Mouse (Mus musculus) heart, adult 2 months (tissue): ENCODE data around the gene Btnl4. TPM values are rescaled to one million over a fixed set of nuclear protein-coding genes. Genes with fewer than 3 reads are reported as not detected.

ENCODE experiments used
- DNase-seq, 2 experiments: peaks; one replicate each; pipeline ENCODE4 v3.0.0; 2021
- H3K27ac ChIP-seq: fragments of 200-600 bp; 2 replicates; pipeline ENCODE4 v1.8.1; 2022
- H3K27me3 ChIP-seq: fragments of 200-500 bp; 2 replicates; pipeline ENCODE4 v1.6.1; 2012; ENCODE audit warnings: mild to moderate bottlenecking, low read length, inconsistent platforms, mixed read lengths; ENCODE audit not compliant: control insufficient read depth, insufficient read depth
- H3K36me3 ChIP-seq: fragments of 200-500 bp; 2 replicates; pipeline ENCODE4 v1.6.1; 2012; ENCODE audit warnings: low read length, inconsistent platforms; ENCODE audit not compliant: control insufficient read depth, insufficient read depth
- H3K4me1 ChIP-seq: fragments of 200-500 bp; 2 replicates; pipeline ENCODE4 v1.6.1; 2011; ENCODE audit warnings: low read length; ENCODE audit not compliant: control insufficient read depth, insufficient read depth
- H3K4me3 ChIP-seq: fragments of 200-600 bp; 2 replicates; pipeline ENCODE4 v1.8.1; 2022
- H3K79me2 ChIP-seq: fragments of 200-500 bp; replicated peaks from 2 replicates; pipeline ENCODE4 v1.6.1; 2012; ENCODE audit warnings: mild to moderate bottlenecking, inconsistent platforms, low read length, moderate library complexity, mixed read lengths; ENCODE audit not compliant: control insufficient read depth, insufficient read depth
- H3K9ac ChIP-seq: fragments of 200-500 bp; 2 replicates; pipeline ENCODE4 v1.6.1; 2012; ENCODE audit warnings: low read depth, mild to moderate bottlenecking, control low read depth, inconsistent platforms, low read length, mixed read lengths
- CTCF ChIP-seq: fragments of 200-600 bp; IDR thresholded peaks from 2 replicates; pipeline ENCODE4 v1.8.1; 2022; ENCODE audit warnings: antibody characterized with exemption, mild to moderate bottlenecking, moderate library complexity
- EP300 ChIP-seq: fragments of 200-500 bp; IDR thresholded peaks from 2 replicates; pipeline ENCODE4 v1.6.1; 2011; ENCODE audit warnings: low read depth, low read length, control low read depth; ENCODE audit not compliant: insufficient read depth
- POLR2A ChIP-seq: fragments of 200-500 bp; IDR thresholded peaks from 2 replicates; pipeline ENCODE4 v1.6.1; 2011; ENCODE audit warnings: mild to moderate bottlenecking, low read depth, low read length, control low read depth; ENCODE audit not compliant: insufficient read depth
- WGBS: fragments of 180-500 bp; shearing (Covaris S2); methylation state at CpG from one replicate; pipeline ENCODE4 v1.1.7; 2018; 5-methylcytosine and 5-hydroxymethylcytosine counted together
- intact Hi-C: fragments of 180-260 bp; cut with DNase I; formaldehyde crosslinking; loops from one replicate; pipeline ENCODE4 v1.15.1; 2025
- polyA plus RNA-seq: library from polyadenylated mRNA; depleted of rRNA; stranded (reverse); fragments of >200 nt; gene quantifications from 2 replicates; pipeline ENCODE4 v1.2.3, GENCODE M21; 2012; rRNA removed
- total RNA-seq, 2 experiments: library from RNA; stranded (reverse); gene quantifications; 2 replicates each; pipeline ENCODE4 v1.2.3; 2021

Btnl4 gene
- total and polyA plus RNA-seq, 3 experiments = not detected

- Histone ChIP-seq H3K4me1 (no peaks in the 10 kb centered on the region), H3K36me3 (no peaks in the 10 kb centered on the region), H3K27me3 (peaks cover 1% of the 10 kb centered on the region; the same call in 1 of the 2 replicates), H3K4me3 (no peak overlapping the region), H3K9ac (no peak overlapping the region), H3K79me2 (no peaks in the 10 kb centered on the region), H3K27ac (no peak overlapping the region)
- intact Hi-C loops = no loop called here
- TF ChIP-seq CTCF (no peak), EP300 (no peak), POLR2A (no peak)
- DNase-seq = no peak
- WGBS = 61% methylated on average over 7 of the region's 7 CpGs
These were observed 57.1 kb downstream of the Btnl4 start for GRCm38 (mm10) chr17:34420014-34420413.

Other genes with a start within 250 kb of the Btnl4 start
- 1 to 10 TPM in 1 of 2 experiments, under 1 TPM in 1; 0.55 to 1.0 TPM for gene H2-Ob, start 238.4 kb downstream of the Btnl4 start, total RNA-seq
- gene H2-Ob, start 238.4 kb downstream of the Btnl4 start, polyA plus RNA-seq = 3.5 and 6.2 TPM in 2 replicates
- gene H2-Ab1, start 219.6 kb downstream of the Btnl4 start, total RNA-seq = 10 to 100 TPM; 21.1 to 25.7 TPM
- gene H2-Ab1, start 219.6 kb downstream of the Btnl4 start, polyA plus RNA-seq = 114 and 190 TPM in 2 replicates
- gene H2-Aa, start 189.5 kb downstream of the Btnl4 start, total RNA-seq = 10 to 100 TPM; 26.8 to 38.4 TPM
- gene H2-Aa, start 189.5 kb downstream of the Btnl4 start, polyA plus RNA-seq = 99.0 and 141 TPM in 2 replicates
- 10 to 100 TPM; 28.9 to 36.5 TPM for gene H2-Eb1, start 171.5 kb downstream of the Btnl4 start, total RNA-seq
- gene H2-Eb1, start 171.5 kb downstream of the Btnl4 start, polyA plus RNA-seq = 49.5 and 74.4 TPM in 2 replicates
- not detected for gene H2-Eb2, start 151.7 kb downstream of the Btnl4 start, total RNA-seq
- 0.09 and 0.33 TPM in 2 replicates for gene H2-Eb2, start 151.7 kb downstream of the Btnl4 start, polyA plus RNA-seq
- gene Btnl2, start 122.5 kb downstream of the Btnl4 start, total RNA-seq = under 1 TPM; 0.41 to 0.44 TPM
- gene Btnl2, start 122.5 kb downstream of the Btnl4 start, polyA plus RNA-seq = 0.26 and 0.31 TPM in 2 replicates
- gene Btnl1, start 100.2 kb downstream of the Btnl4 start, total RNA-seq = not detected
- not detected in 2 replicates for gene Btnl1, start 100.2 kb downstream of the Btnl4 start, polyA plus RNA-seq
- not detected for gene BC051142, start 78.5 kb downstream of the Btnl4 start, total RNA-seq
- gene BC051142, start 78.5 kb downstream of the Btnl4 start, polyA plus RNA-seq = 0.94 and 1.1 TPM in 2 replicates
- not detected for gene Btnl6, start 40.0 kb upstream of the Btnl4 start, total RNA-seq
- gene Btnl6, start 40.0 kb upstream of the Btnl4 start, polyA plus RNA-seq = not detected in 2 replicates
- 10 to 100 TPM; 30.4 to 32.3 TPM for gene Notch4, start 87.0 kb upstream of the Btnl4 start, total RNA-seq
- gene Notch4, start 87.0 kb upstream of the Btnl4 start, polyA plus RNA-seq = 21.4 and 24.8 TPM in 2 replicates
- 1 to 10 TPM; 3.9 to 5.2 TPM for gene Gpsm3, start 112.5 kb upstream of the Btnl4 start, total RNA-seq
- gene Gpsm3, start 112.5 kb upstream of the Btnl4 start, polyA plus RNA-seq = 4.4 and 6.4 TPM in 2 replicates
- 10 to 100 TPM; 16.1 to 18.4 TPM for gene Pbx2, start 113.9 kb upstream of the Btnl4 start, total RNA-seq
- gene Pbx2, start 113.9 kb upstream of the Btnl4 start, polyA plus RNA-seq = 22.1 and 28.3 TPM in 2 replicates
- under 1 TPM; 0.14 to 0.18 TPM for gene Ager, start 120.5 kb upstream of the Btnl4 start, total RNA-seq
- gene Ager, start 120.5 kb upstream of the Btnl4 start, polyA plus RNA-seq = 0.38 and 2.2 TPM in 2 replicates
- gene Rnf5, start 126.4 kb upstream of the Btnl4 start, total RNA-seq = 10 to 100 TPM; 37.6 to 40.4 TPM
- 71.7 and 92.2 TPM in 2 replicates for gene Rnf5, start 126.4 kb upstream of the Btnl4 start, polyA plus RNA-seq
- 10 to 100 TPM; 64.8 to 68.9 TPM for gene Agpat1, start 126.9 kb upstream of the Btnl4 start, total RNA-seq
- 178 and 184 TPM in 2 replicates for gene Agpat1, start 126.9 kb upstream of the Btnl4 start, polyA plus RNA-seq
- 1 to 10 TPM; 1.2 to 1.8 TPM for gene Egfl8, start 138.7 kb upstream of the Btnl4 start, total RNA-seq
- 2.4 and 3.4 TPM in 2 replicates for gene Egfl8, start 138.7 kb upstream of the Btnl4 start, polyA plus RNA-seq
- gene Ppt2, start 151.2 kb upstream of the Btnl4 start, total RNA-seq = 10 to 100 TPM; 53.0 to 63.9 TPM
- gene Ppt2, start 151.2 kb upstream of the Btnl4 start, polyA plus RNA-seq = 50.5 and 55.7 TPM in 2 replicates
- 1 to 10 TPM in 1 of 2 experiments, under 1 TPM in 1; 0.86 to 1.4 TPM for gene Prrt1, start 152.2 kb upstream of the Btnl4 start, total RNA-seq
- 2.7 and 7.0 TPM in 2 replicates for gene Prrt1, start 152.2 kb upstream of the Btnl4 start, polyA plus RNA-seq
- gene Fkbpl, start 167.4 kb upstream of the Btnl4 start, total RNA-seq = 1 to 10 TPM; 7.9 TPM
- 4.0 and 8.8 TPM in 2 replicates for gene Fkbpl, start 167.4 kb upstream of the Btnl4 start, polyA plus RNA-seq
- 10 to 100 TPM; 15.3 to 18.4 TPM for gene Atf6b, start 169.8 kb upstream of the Btnl4 start, total RNA-seq
- 25.3 and 27.4 TPM in 2 replicates for gene Atf6b, start 169.8 kb upstream of the Btnl4 start, polyA plus RNA-seq
- gene Tnxb, start 193.2 kb upstream of the Btnl4 start, total RNA-seq = 10 to 100 TPM; 28.5 to 28.8 TPM
- gene Tnxb, start 193.2 kb upstream of the Btnl4 start, polyA plus RNA-seq = 27.3 and 32.7 TPM in 2 replicates